Mouse (Mus musculus) embryonic facial prominence, embryonic 14.5 days (tissue): ENCODE data around the gene BC025920. TPM values are rescaled to one million over a fixed set of nuclear protein-coding genes. Genes with fewer than 3 reads are reported as not detected.

Experiments
- ATAC-seq: fragments of 200-750 bp; cut with Nextera tagmentation; 2 replicates; pipeline ENCODE4 v1.8.0; 2017; ENCODE audit warnings: low read depth, moderate number of reproducible peaks, moderate TSS enrichment
- DNase-seq: peaks from one replicate; pipeline ENCODE4 v3.0.0-alpha.2; 2015; ENCODE audit warnings: low spot score
- H3K27ac ChIP-seq: fragments of 300-500 bp; sonication (generic); replicated peaks from 2 replicates; pipeline ENCODE4 v1.5.1; 2014; ENCODE audit warnings: low read depth, mild to moderate bottlenecking, low read length, moderate library complexity
- H3K27me3 ChIP-seq: fragments of 300-500 bp; sonication (generic); replicated peaks from 2 replicates; pipeline ENCODE4 v1.6.1; 2014; ENCODE audit warnings: low read length; ENCODE audit not compliant: control insufficient read depth, insufficient read depth
- H3K36me3 ChIP-seq: fragments of 300-500 bp; sonication (generic); 2 replicates; pipeline ENCODE4 v1.6.1; 2014; ENCODE audit warnings: low read length, mixed read lengths; ENCODE audit not compliant: control insufficient read depth, insufficient read depth
- H3K4me1 ChIP-seq: fragments of 300-500 bp; sonication (generic); 2 replicates; pipeline ENCODE4 v1.6.1; 2014; ENCODE audit warnings: antibody characterized with exemption, low read length; ENCODE audit not compliant: control insufficient read depth, insufficient read depth
- H3K4me2 ChIP-seq: fragments of 300-500 bp; sonication (generic); 2 replicates; pipeline ENCODE4 v1.6.1; 2014; ENCODE audit warnings: low read depth, mild to moderate bottlenecking, low read length, moderate library complexity, mixed read lengths
- H3K4me3 ChIP-seq: fragments of 300-500 bp; sonication (generic); 2 replicates; pipeline ENCODE4 v1.5.1; 2014; ENCODE audit warnings: low read depth, mild to moderate bottlenecking, low read length
- H3K9ac ChIP-seq: fragments of 300-500 bp; sonication (generic); 2 replicates; pipeline ENCODE4 v1.6.1; 2014; ENCODE audit warnings: low read depth, mild to moderate bottlenecking, low read length, moderate library complexity, mixed read lengths
- H3K9me3 ChIP-seq: fragments of 300-500 bp; sonication (generic); 2 replicates; pipeline ENCODE4 v1.6.1; 2016; ENCODE audit warnings: low read length; ENCODE audit not compliant: control insufficient read depth
- WGBS: fragments of 180-500 bp; shearing (Covaris S2); extraction: QIAGEN DNeasy Blood & Tissue Kit; methylation state at CpG from one replicate; pipeline ENCODE4 v1.1.7; 2014; 5-methylcytosine and 5-hydroxymethylcytosine counted together
- polyA plus RNA-seq: library from polyadenylated mRNA; unstranded; fragments of >200 nt; fragmentation: Nextera tagmentation; extraction: Ambion mirVana; gene quantifications from 2 replicates; pipeline ENCODE4 v1.2.1, GENCODE M21; 2014

BC025920 gene
- polyA plus RNA-seq, 1 experiment from 2014 or later: 0.61 TPM

GRCm38 (mm10) chr10:81580441-81581070, 25.5 kb upstream of the BC025920 start:
- WGBS: 30% methylated on average over 16 of the region's 25 CpGs
- Histone ChIP-seq H3K4me2 (no peak overlapping the region; the same call in 1 of the 2 replicates), H3K4me3 (no peak overlapping the region), H3K9ac (no peak overlapping the region), H3K27me3 (no peaks in the 10 kb centered on the region), H3K4me1 (peaks cover 17% of the 10 kb centered on the region), H3K27ac (no peak overlapping the region), H3K9me3 (no peaks in the 10 kb centered on the region), H3K36me3 (peaks cover 46% of the 10 kb centered on the region)
- ATAC-seq: no peak
- DNase-seq: no peak

- no peak overlapping the region for H3K9ac ChIP-seq
- ATAC-seq (no peak), DNase-seq (no peak)
- no peak overlapping the region for H3K4me3 ChIP-seq
- no peak overlapping the region for H3K27ac ChIP-seq
- no peaks in the 10 kb centered on the region for H3K27me3 ChIP-seq
- no peaks in the 10 kb centered on the region for H3K9me3 ChIP-seq
- H3K4me1 ChIP-seq: peaks cover 9% of the 10 kb centered on the region; the same call in 1 of the 2 replicates
- no peak overlapping the region for H3K4me2 ChIP-seq
- H3K36me3 ChIP-seq: peaks cover 61% of the 10 kb centered on the region
- 64% methylated on average over 6 of the region's 6 CpGs for WGBS
These were observed 22.7 kb upstream of the BC025920 start for GRCm38 (mm10) chr10:81583347-81583746.

GRCm38 (mm10) chr10:81588739-81589138, 17.3 kb upstream of the BC025920 start:
- Histone ChIP-seq H3K9me3 (no peaks in the 10 kb centered on the region), H3K27ac (no peak overlapping the region), H3K4me1 (no peaks in the 10 kb centered on the region), H3K27me3 (no peaks in the 10 kb centered on the region), H3K4me3 (no peak overlapping the region), H3K36me3 (peaks cover 59% of the 10 kb centered on the region), H3K4me2 (no peak overlapping the region), H3K9ac (no peak overlapping the region)
- 61% methylated on average over 7 of the region's 7 CpGs for WGBS
- ATAC-seq (no peak), DNase-seq (no peak)

- 65% methylated on average over 8 of the region's 9 CpGs for WGBS
- DNase-seq (no peak), ATAC-seq (no peak)
- H3K27me3 ChIP-seq: no peaks in the 10 kb centered on the region
- peaks cover 29% of the 10 kb centered on the region for H3K36me3 ChIP-seq
- no peak overlapping the region for H3K9ac ChIP-seq
- no peak overlapping the region for H3K27ac ChIP-seq
- no peak overlapping the region for H3K4me2 ChIP-seq
- peaks cover 20% of the 10 kb centered on the region for H3K4me1 ChIP-seq
- no peaks in the 10 kb centered on the region for H3K9me3 ChIP-seq
- H3K4me3 ChIP-seq: no peak overlapping the region
These were observed 14.2 kb upstream of the BC025920 start for GRCm38 (mm10) chr10:81591846-81592245.

- Histone ChIP-seq H3K9ac (no peak overlapping the region), H3K36me3 (peaks cover 21% of the 10 kb centered on the region), H3K9me3 (no peaks in the 10 kb centered on the region), H3K27me3 (no peaks in the 10 kb centered on the region), H3K4me2 (no peak overlapping the region), H3K4me1 (peaks cover 26% of the 10 kb centered on the region), H3K27ac (no peak overlapping the region), H3K4me3 (no peak overlapping the region)
- DNase-seq (no peak), ATAC-seq (no peak)
- 83% methylated on average over 7 of the region's 7 CpGs for WGBS
These were observed 13.4 kb upstream of the BC025920 start for GRCm38 (mm10) chr10:81592631-81593030.

- Histone ChIP-seq H3K27me3 (no peaks in the 10 kb centered on the region), H3K4me3 (no peak overlapping the region), H3K9ac (no peak overlapping the region), H3K4me2 (no peak overlapping the region), H3K36me3 (peaks cover 15% of the 10 kb centered on the region), H3K27ac (no peak overlapping the region), H3K9me3 (no peaks in the 10 kb centered on the region), H3K4me1 (peaks cover 30% of the 10 kb centered on the region)
- WGBS: 73% methylated on average over 4 of the region's 4 CpGs
- DNase-seq (no peak), ATAC-seq (no peak)
These were observed 12.8 kb upstream of the BC025920 start for GRCm38 (mm10) chr10:81593223-81593622.

- Histone ChIP-seq H3K27ac (no peak overlapping the region), H3K4me2 (no peak overlapping the region), H3K9me3 (no peaks in the 10 kb centered on the region), H3K4me1 (peaks cover 30% of the 10 kb centered on the region), H3K4me3 (no peak overlapping the region), H3K36me3 (peaks cover 8% of the 10 kb centered on the region), H3K9ac (no peak overlapping the region), H3K27me3 (no peaks in the 10 kb centered on the region)
- WGBS: 73% methylated on average over 18 of the region's 18 CpGs
- ATAC-seq (no peak), DNase-seq (no peak)
These were observed 12.1 kb upstream of the BC025920 start for GRCm38 (mm10) chr10:81593935-81594334.

- H3K4me2 ChIP-seq: peak overlapping the region; percentile 49; the same call in 1 of the 2 replicates
- WGBS: 29% methylated on average over 5 of the region's 5 CpGs
- no peak for ATAC-seq
- H3K27me3 ChIP-seq: no peaks in the 10 kb centered on the region
- no peak overlapping the region for H3K4me3 ChIP-seq
- peak overlapping the region; percentile 37; the same call in 1 of the 2 replicates for H3K9ac ChIP-seq
- H3K4me1 ChIP-seq: peaks cover 30% of the 10 kb centered on the region
- DNase-seq: no peak
- peak overlapping the region; percentile 77 for H3K27ac ChIP-seq
- H3K36me3 ChIP-seq: no peaks in the 10 kb centered on the region
- H3K9me3 ChIP-seq: no peaks in the 10 kb centered on the region
These were observed 10.5 kb upstream of the BC025920 start for GRCm38 (mm10) chr10:81595599-81595998.

GRCm38 (mm10) chr10:81596611-81597010, 9.5 kb upstream of the BC025920 start:
- no peak for ATAC-seq
- WGBS: 0% methylated on average over 10 of the region's 10 CpGs
- Histone ChIP-seq H3K27ac (peak overlapping the region; percentile 77), H3K27me3 (no peaks in the 10 kb centered on the region), H3K4me1 (peaks cover 36% of the 10 kb centered on the region), H3K4me2 (peak overlapping the region; percentile 49), H3K9ac (peak overlapping the region; percentile 37), H3K36me3 (no peaks in the 10 kb centered on the region), H3K9me3 (no peaks in the 10 kb centered on the region), H3K4me3 (peak overlapping the region; percentile 21)
- DNase-seq: peak; percentile 69
